Mouse (Mus musculus) cortical plate, adult 2 months (tissue): Measurements from ENCODE around the gene Cpox.

ENCODE experiments used
- CTCF ChIP-seq: fragments of 200-500 bp; IDR thresholded peaks from 2 replicates; pipeline ENCODE4 v1.5.1; 2011; ENCODE audit warnings: mild to moderate bottlenecking, control low read depth, low read length; ENCODE audit not compliant: insufficient read depth; ENCODE audit errors: extremely low read depth
- POLR2A ChIP-seq: fragments of 200-500 bp; IDR thresholded peaks from 2 replicates; pipeline ENCODE4 v1.6.1; 2011; ENCODE audit warnings: mild to moderate bottlenecking, low read length, control low read depth; ENCODE audit not compliant: insufficient read depth; ENCODE audit errors: extremely low read depth

GRCm38 (mm10) chr16:58638016-58638415, 32.1 kb upstream of the Cpox start:
- TF ChIP-seq POLR2A, result no peak
- TF ChIP-seq CTCF, result no peak
